Mouse (Mus musculus) myocyte (in vitro differentiated cells): ENCODE results near the gene Rad51b. TPM values are rescaled to one million over a fixed set of nuclear protein-coding genes. Genes with fewer than 3 reads are reported as not detected.

Source experiments
- H3K27me3 ChIP-seq: one replicate; pipeline ENCODE4 v1.6.1; 2011; ENCODE audit not compliant: control insufficient read depth, insufficient read depth, insufficient read length
- H3K36me3 ChIP-seq: one replicate; pipeline ENCODE4 v1.6.1; 2011; ENCODE audit not compliant: control insufficient read depth, insufficient read depth
- H3K4me2 ChIP-seq: one replicate; pipeline ENCODE4 v1.6.1; 2011; ENCODE audit warnings: low read depth, control low read depth
- H3K4me3 ChIP-seq: one replicate; pipeline ENCODE4 v1.5.1; 2011; ENCODE audit warnings: mild to moderate bottlenecking, control low read depth, moderate library complexity
- H3K79me2 ChIP-seq: one replicate; pipeline ENCODE4 v1.6.1; 2011; ENCODE audit not compliant: control insufficient read depth, insufficient read depth
- H3ac ChIP-seq: one replicate; pipeline ENCODE4 v1.6.1; 2011; ENCODE audit not compliant: control insufficient read depth, insufficient read length
- CEBPB ChIP-seq: IDR thresholded peaks from 2 replicates; pipeline ENCODE4 v1.6.1; 2011; ENCODE audit warnings: mild to moderate bottlenecking, moderate library complexity; ENCODE audit not compliant: poor library complexity, insufficient read depth, severe bottlenecking
- E2F4 ChIP-seq: IDR thresholded peaks from one replicate; pipeline ENCODE4 v1.6.1; 2011; ENCODE audit warnings: mild to moderate bottlenecking, control low read depth, moderate library complexity; ENCODE audit not compliant: insufficient read depth
- MAX ChIP-seq: IDR thresholded peaks from one replicate; pipeline ENCODE4 v1.6.1; 2011; ENCODE audit warnings: low read depth, mild to moderate bottlenecking, control low read depth
- MYOD1 ChIP-seq, 3 experiments: IDR thresholded peaks; one replicate each; pipeline ENCODE4 v1.6.1; 2011; ENCODE audit warnings: control low read depth in 2 of 3, low read depth in 2 of 3, mild to moderate bottlenecking in 2 of 3, moderate library complexity in 1 of 3; ENCODE audit not compliant: insufficient read length in 2 of 3, control insufficient read depth in 1 of 3
- MYOG ChIP-seq, 3 experiments: IDR thresholded peaks; one replicate each; pipeline ENCODE4 v1.6.1; 2011; ENCODE audit warnings: control low read depth in 2 of 3, low read depth in 2 of 3, mild to moderate bottlenecking in 2 of 3; ENCODE audit not compliant: insufficient read length in 2 of 3, control insufficient read depth in 1 of 3, insufficient read depth in 1 of 3
- POLR2A ChIP-seq: IDR thresholded peaks from one replicate; pipeline ENCODE4 v1.6.1; 2011; ENCODE audit warnings: low read depth, mild to moderate bottlenecking, control low read depth, moderate library complexity; ENCODE audit not compliant: insufficient read length
- POLR2AphosphoS2 ChIP-seq: IDR thresholded peaks from one replicate; pipeline ENCODE4 v1.6.1; 2011; ENCODE audit warnings: low read depth, control low read depth; ENCODE audit not compliant: insufficient read length
- REST ChIP-seq: IDR thresholded peaks from one replicate; pipeline ENCODE4 v1.6.1; 2011; ENCODE audit warnings: mild to moderate bottlenecking, control low read depth, moderate library complexity; ENCODE audit not compliant: insufficient read depth, insufficient read length
- SRF ChIP-seq: IDR thresholded peaks from one replicate; pipeline ENCODE4 v1.6.1; 2011; ENCODE audit warnings: low read depth; ENCODE audit not compliant: control insufficient read depth, insufficient read length
- TCF12 ChIP-seq: IDR thresholded peaks from one replicate; pipeline ENCODE4 v1.6.1; 2011; ENCODE audit warnings: mild to moderate bottlenecking, control low read depth; ENCODE audit not compliant: poor library complexity, insufficient read depth, severe bottlenecking
- TCF3 ChIP-seq: IDR thresholded peaks from one replicate; pipeline ENCODE4 v1.6.1; 2011; ENCODE audit warnings: low read depth, control low read depth; ENCODE audit not compliant: insufficient read length
- USF1 ChIP-seq: IDR thresholded peaks from one replicate; pipeline ENCODE4 v1.6.1; 2011; ENCODE audit warnings: low read depth, mild to moderate bottlenecking, control low read depth, moderate library complexity
- polyA plus RNA-seq: library from polyadenylated mRNA; unstranded; fragments of >200 nt; fragmentation: generic; extraction: Trizol; gene quantifications from one replicate; pipeline ENCODE4 v1.2.1, GENCODE M21; 2012; ENCODE audit warnings: missing spikeins

Gene Rad51b
- polyA plus RNA-seq, 1 experiment = 1.8 TPM

GRCm38 (mm10) chr12:79525872-79526271 lies 228.8 kb downstream of the Rad51b start:
- Histone ChIP-seq H3K4me2 (no peak overlapping the region), H3K4me3 (no peak overlapping the region), H3ac (no peak overlapping the region), H3K27me3 (no peaks in the 10 kb centered on the region), H3K79me2 (no peaks in the 10 kb centered on the region), H3K36me3 (no peaks in the 10 kb centered on the region)
- no peak for TF ChIP-seq REST

- H3K36me3 ChIP-seq = no peaks in the 10 kb centered on the region
- TF ChIP-seq TCF12 (no peak), E2F4 (no peak), MYOD1 (IDR thresholded peaks at IDR 0.05; ENCODE audit: control insufficient read depth in 1 of 3, insufficient read length in 2 of 3, low read depth in 2 of 3) (no peak), CEBPB (0 out of 2 replicates have a peak, but pooled peaks have one; percentile 2)
- no peak overlapping the region for H3K4me2 ChIP-seq
- no peak overlapping the region for H3K4me3 ChIP-seq
- no peaks in the 10 kb centered on the region for H3K27me3 ChIP-seq
- no peaks in the 10 kb centered on the region for H3K79me2 ChIP-seq
- H3ac ChIP-seq = no peak overlapping the region
Observed at GRCm38 (mm10) chr12:79527222-79527621, 230.1 kb downstream of the Rad51b start.

- Histone ChIP-seq H3ac (no peak overlapping the region), H3K36me3 (no peaks in the 10 kb centered on the region), H3K79me2 (no peaks in the 10 kb centered on the region), H3K4me2 (no peak overlapping the region), H3K27me3 (no peaks in the 10 kb centered on the region), H3K4me3 (no peak overlapping the region)
- TF ChIP-seq MYOG (IDR thresholded peaks at IDR 0.05; ENCODE audit: control insufficient read depth in 1 of 3, insufficient read depth in 1 of 3, insufficient read length in 2 of 3, low read depth in 2 of 3) = no peak
- no peak for TF ChIP-seq MAX
- TF ChIP-seq CEBPB = no peak
- TF ChIP-seq POLR2AphosphoS2 = no peak
- no peak for TF ChIP-seq MYOD1 (IDR thresholded peaks at IDR 0.05; ENCODE audit: control insufficient read depth in 1 of 3, insufficient read length in 2 of 3, low read depth in 2 of 3)
- no peak for TF ChIP-seq POLR2A
- no peak for TF ChIP-seq REST
- TF ChIP-seq USF1 = no peak
- TF ChIP-seq E2F4 = no peak
- TF ChIP-seq TCF3 = no peak
- TF ChIP-seq SRF = no peak
- TF ChIP-seq TCF12 = no peak
Observed at GRCm38 (mm10) chr12:79530275-79530902, 233.3 kb downstream of the Rad51b start.

- Histone ChIP-seq H3K79me2 (no peaks in the 10 kb centered on the region), H3K27me3 (no peaks in the 10 kb centered on the region), H3K4me3 (no peak overlapping the region), H3K4me2 (peak overlapping the region; percentile 4), H3ac (no peak overlapping the region), H3K36me3 (no peaks in the 10 kb centered on the region)
- TF ChIP-seq TCF12 (no peak), POLR2A (no peak), USF1 (no peak), MYOG (IDR thresholded peaks at IDR 0.05; ENCODE audit: control insufficient read depth in 1 of 3, insufficient read depth in 1 of 3, insufficient read length in 2 of 3, low read depth in 2 of 3) (no peak), CEBPB (0 out of 2 replicates have a peak, but pooled peaks have one; percentile 26)
Observed at GRCm38 (mm10) chr12:79531809-79532798, 235.0 kb downstream of the Rad51b start.

- H3K27me3 ChIP-seq = no peaks in the 10 kb centered on the region
- no peak for TF ChIP-seq TCF12
- no peak for TF ChIP-seq USF1
- TF ChIP-seq SRF = no peak
- no peak for TF ChIP-seq MAX
- no peak for TF ChIP-seq POLR2A
- no peak for TF ChIP-seq MYOG (IDR thresholded peaks at IDR 0.05; ENCODE audit: control insufficient read depth in 1 of 3, insufficient read depth in 1 of 3, insufficient read length in 2 of 3, low read depth in 2 of 3)
- TF ChIP-seq CEBPB = no peak
- no peak for TF ChIP-seq TCF3
- no peak for TF ChIP-seq POLR2AphosphoS2
- TF ChIP-seq E2F4 = no peak
- TF ChIP-seq REST = no peak
- no peak for TF ChIP-seq MYOD1 (IDR thresholded peaks at IDR 0.05; ENCODE audit: control insufficient read depth in 1 of 3, insufficient read length in 2 of 3, low read depth in 2 of 3)
- no peak overlapping the region for H3K4me3 ChIP-seq
Observed at GRCm38 (mm10) chr12:79534778-79535177, 237.7 kb downstream of the Rad51b start.

More at GRCm38 (mm10) chr12:79534778-79535177, 237.7 kb downstream of the Rad51b start:
- H3K79me2 ChIP-seq = no peaks in the 10 kb centered on the region
- H3K4me2 ChIP-seq = no peak overlapping the region
- no peak overlapping the region for H3ac ChIP-seq
- no peaks in the 10 kb centered on the region for H3K36me3 ChIP-seq
